Mouse (Mus musculus): ENCODE data around the gene Patz1.

Patz1 gene

DNA sequence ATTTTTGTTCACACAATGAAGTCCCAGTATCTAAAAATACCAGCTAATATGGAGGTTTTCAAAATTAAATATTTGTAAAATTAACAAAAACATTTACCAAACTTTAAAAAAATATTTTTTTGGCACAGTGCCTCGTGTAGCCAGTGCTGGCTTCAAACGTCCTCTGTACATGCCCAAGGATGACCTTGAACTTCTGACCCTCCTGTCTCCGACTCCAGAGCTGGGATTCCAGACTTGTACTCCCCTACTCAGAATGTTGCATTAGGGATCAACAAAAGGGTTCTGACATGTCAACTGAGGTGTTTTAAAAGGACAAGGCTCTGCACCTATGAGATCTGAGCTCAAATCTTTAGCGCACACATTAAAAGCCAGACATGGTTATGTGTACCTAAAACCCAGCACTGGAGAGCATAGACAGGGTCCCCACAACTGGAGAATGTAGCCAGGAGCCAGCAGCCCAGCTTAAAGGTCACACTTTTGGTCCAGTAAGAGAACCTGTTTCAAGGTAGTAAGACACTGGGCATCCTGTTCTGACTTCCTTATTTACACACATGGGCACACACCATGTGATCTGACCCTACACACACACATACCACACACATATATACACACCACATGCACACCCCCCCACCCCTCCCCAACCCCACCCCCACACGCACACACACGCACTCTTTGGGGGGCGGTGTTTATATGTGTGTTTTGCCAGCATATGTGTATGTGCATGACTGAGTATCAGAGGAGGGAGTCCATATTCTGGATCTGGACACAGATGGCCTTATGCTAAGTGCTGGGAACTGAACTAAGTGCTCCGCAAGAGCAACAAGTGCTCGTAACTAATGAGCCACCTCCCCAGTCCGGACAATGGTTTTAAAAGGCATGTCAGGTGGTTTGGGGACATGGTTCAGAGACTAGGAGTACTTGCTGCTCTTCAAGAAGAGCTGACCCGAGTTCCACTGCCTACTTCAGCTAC is 40.4 kb downstream of the Patz1 start:
- DNase-seq (ENCODE audit: extremely low read depth, insufficient read length, low spot score): no peak

DNA sequence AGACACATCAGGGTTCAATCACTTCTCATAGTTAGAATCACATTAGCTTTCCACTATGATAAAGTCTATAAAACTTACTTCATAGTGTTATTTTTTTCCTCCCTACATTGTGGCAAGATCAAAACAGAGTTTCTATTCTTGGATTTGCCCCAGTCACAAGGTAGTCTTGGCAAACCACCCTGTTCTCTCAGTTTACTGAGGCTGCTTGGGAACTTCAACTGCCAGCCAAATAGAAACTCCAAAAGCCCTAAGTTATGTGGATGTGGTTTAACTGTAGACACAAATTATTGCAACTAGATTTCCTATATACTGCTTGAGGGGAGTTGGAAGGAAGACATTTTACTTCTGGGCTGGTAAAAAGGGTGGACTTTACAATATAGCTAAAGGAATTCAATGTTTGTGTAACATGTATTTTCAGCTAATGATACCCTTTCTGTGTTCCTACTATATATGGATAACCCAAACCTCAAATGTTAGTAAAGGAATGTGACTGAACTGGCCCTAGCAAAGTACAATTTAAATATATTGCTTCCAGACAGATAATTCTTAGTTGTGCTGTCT is 41.3 kb downstream of the Patz1 start, which contains the start of gene Pik3ip1:
Gene Pik3ip1, plus strand, starts transcription at position 511 of the 561 bp plus-strand sequence.
- DNase-seq (ENCODE audit: extremely low read depth, insufficient read length, low spot score): no peak

DNA sequence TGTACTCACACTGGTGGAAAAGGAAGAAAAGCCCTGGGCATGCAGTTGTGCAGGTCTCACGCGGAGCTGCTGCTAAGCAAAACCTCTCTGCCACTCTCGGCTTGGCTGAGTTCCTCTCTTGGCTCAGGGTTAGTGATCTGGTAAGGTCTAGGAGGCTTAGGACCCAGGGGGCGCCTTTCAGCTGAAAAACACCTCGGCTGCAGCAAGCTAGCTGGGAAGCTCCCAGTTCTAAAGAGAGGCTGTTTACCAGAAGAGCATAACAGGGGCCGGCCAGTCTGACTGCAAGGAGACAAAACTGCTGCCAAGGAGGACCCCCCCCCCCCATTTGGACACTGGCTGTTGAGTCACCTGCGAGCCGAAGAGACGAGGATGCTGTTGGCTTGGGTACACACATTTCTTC is 41.9 kb downstream of the Patz1 start:
- DNase-seq (ENCODE audit: extremely low read depth, insufficient read length, low spot score): peak; percentile 72

DNA sequence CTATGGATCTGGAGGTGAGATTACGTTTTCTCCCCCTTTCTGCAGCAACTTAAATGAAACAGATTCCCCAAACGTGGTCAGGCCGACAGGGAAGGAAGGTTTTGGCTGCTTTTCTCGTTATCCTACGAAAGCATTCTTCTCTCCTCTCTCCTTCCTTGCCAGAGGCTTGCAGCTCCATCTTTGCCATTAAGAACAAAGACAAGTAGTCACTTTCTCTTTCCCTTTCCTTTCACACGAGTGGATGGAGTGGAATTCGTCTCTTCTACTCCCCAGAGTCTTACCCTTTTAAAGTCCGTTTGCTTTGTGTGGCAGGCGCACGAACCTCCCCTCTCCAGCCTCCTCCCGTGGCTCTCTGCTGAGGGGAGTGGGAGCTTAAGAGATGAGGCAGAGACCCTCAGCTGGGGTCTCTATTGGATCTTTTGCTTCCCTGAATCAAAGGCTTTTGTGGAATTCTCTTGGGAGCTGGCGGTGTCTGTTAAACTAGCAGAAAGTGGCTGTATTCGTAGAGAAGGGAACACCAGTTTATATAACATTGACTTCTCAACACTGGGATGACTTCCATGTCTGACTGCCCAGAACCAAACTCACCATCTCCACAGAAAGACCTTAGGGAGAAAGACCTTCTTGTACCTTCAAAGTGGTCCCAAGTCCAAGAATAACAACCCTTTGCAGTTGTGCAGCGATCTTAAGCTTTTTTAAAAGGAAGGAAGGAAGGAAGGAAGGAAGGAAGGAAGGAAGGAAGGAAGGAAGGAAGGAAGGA is 42.5 kb downstream of the Patz1 start:
- no peak for DNase-seq (ENCODE audit: extremely low read depth, insufficient read length, low spot score)

DNA sequence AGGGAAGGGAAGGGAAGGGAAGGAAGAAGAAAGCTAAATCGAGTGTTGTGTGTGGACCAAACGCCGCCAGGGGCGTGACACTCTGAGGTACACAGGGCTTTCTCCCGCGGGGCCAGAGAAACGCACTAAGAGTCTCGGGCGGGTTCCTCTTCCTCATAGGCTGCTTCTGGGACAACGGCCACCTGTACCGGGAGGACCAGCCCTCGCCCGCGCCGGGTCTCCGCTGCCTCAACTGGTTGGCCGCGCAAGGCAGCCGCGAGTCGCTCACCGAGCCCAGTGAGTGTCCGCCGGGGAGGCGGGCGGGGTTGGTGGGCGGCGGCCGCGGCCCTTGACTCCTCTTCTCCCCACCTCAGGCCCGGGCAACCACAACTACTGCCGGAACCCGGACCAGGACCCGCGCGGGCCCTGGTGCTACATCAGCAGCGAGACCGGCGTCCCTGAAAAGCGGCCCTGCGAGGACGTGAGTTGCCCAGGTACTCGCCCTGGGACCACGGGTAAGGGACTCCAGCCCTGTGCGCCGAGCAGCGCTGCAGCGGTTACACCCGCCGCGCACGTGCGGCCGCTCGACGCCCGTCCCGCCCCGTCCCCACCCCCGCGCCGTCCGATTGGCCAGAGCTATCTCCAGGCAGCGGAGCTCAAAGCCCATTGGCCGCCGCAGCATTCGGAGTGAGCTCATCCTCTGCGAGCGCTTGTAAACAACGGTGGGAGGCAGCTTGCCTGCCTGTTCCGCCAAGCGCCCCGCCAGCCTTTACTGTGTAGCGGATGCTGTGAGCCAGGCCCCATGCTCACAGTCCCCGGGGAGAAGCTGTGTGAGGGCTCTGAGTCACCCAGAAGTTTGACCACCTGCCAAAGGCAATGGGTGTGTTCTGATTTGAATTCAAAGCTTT is 43.3 kb downstream of the Patz1 start:
- DNase-seq (ENCODE audit: extremely low read depth, insufficient read length, low spot score): peak; percentile 97

DNA sequence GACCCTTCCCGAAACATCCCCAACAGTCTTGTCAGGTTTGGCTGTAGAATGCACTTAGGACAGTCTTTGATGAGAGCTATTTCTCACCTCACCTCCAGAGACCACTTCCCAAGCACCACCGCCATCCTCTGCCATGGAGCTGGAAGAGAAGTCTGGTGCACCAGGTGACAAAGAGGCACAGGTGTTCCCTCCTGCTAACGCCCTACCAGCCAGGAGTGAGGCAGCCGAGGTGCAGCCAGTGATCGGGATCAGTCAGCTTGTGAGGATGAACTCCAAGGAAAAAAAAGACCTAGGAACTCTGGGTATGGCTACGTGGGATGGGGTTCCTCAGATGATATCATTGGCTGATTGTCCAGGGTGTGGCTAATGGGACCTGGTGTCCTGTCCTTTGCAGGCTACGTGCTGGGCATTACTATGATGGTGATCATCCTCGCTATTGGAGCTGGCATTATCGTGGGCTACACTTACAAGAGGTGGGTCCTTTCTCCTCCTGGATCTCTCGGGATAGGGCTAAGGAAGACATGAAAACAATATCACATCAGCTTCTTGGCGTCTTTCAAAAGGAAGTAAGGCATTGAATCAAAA is 44.5 kb downstream of the Patz1 start:
- no peak for DNase-seq (ENCODE audit: extremely low read depth, insufficient read length, low spot score)

DNA sequence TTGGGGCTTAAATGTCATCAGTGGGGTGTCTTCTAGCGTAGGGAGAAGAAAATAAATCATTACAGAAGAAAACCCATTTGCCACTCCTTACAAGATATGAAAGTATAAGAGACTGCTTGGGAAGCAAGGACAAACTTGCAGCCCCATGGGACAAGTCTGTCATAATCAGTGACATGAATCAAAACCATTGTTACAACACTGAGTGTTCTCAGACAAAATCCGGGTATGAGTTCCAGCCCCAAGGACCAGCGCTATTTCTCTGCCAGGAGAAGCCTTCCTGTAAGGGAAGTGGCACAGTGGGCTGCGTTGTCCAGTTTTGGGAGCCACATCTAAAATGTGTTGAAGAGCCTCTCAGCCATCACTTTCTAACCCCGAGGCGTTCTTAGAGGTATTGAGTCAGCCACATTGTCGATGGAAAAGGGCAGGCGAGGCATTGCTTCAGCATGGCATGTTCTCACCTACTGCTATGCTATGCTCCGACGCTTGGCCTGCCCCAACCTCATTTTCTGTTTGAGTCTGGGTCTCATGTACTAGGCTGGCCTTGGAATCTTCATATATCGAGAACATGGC is 45.6 kb downstream of the Patz1 start:
- no peak for DNase-seq (ENCODE audit: extremely low read depth, insufficient read length, low spot score)

DNA sequence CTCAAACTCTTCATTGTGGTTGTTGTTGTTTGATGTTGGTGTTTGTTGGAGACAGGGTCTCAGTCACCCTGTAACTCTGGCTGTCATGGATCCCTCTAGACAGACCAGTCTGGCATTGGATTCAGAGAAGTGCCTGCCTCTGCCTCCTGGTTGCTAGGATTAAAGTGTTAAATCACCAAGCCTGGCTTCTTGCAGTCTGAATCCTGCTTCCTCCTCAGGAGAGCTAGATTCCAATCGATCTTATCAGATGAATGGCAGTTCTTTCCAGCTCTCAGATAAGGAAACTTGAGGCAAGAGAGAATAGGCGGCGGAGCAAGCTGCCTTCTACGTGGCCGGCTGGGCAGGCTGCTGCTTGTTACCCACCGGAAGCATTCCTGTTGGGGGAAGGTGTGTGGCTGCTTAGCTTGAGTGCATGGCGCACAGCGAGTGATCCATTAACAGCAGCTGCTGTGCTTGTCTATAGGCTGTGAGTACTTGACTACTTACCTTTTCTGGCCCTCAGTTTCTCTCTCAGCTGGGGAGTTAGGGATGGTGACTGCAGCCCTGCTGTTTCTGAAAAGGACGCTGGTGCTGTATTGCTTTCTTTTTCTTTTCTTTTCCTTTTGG is 46.1 kb downstream of the Patz1 start:
- DNase-seq (ENCODE audit: extremely low read depth, insufficient read length, low spot score): no peak

DNA sequence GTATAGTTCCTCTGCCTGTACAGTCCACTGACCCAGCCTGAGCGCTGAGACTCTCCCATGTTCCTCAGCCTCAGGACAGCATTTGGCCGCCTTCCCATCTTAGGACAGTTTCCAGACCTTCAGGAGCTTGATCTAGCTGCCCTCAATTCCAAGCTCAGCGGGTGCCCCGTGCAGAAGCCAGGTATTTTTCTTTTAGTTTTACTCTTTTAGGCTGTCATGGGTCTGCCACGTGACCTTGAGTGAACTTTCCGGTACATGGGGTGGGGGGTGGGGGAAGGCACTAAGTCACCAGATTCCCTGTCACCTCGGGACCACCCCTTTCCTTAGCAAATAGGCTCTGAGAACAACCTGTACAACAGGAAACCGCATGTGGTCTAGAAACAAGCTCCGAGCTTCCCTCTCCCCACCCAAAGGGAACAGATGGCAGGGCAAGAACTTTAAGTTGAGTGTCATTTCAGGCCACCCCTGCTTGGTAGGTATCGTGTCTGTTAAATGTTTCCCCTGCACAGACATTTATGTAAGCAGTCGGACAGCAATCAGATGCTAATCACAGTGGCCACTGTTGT is 47.1 kb downstream of the Patz1 start:
- no peak for DNase-seq (ENCODE audit: extremely low read depth, insufficient read length, low spot score)

DNA sequence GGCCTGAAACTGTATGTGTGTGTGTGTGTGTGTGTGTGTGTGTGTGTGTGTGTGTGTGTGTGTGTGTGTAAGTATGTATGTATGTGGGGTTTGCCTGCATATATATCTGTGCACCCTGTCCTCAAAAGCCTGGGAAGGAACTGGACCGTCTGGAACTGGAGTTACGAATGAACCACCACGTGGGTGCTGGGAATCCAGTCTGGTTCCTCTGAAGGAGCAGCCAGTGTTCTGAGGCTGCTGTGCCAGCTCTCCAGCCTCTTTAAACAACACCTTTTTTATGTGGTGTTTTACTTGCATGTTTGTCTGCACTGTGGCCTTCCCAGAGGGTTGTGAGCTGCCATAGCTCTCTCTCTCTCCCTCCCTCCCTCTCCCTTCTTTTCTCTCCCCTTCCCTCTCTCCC is 47.9 kb downstream of the Patz1 start:
- DNase-seq (ENCODE audit: extremely low read depth, insufficient read length, low spot score): no peak

DNA sequence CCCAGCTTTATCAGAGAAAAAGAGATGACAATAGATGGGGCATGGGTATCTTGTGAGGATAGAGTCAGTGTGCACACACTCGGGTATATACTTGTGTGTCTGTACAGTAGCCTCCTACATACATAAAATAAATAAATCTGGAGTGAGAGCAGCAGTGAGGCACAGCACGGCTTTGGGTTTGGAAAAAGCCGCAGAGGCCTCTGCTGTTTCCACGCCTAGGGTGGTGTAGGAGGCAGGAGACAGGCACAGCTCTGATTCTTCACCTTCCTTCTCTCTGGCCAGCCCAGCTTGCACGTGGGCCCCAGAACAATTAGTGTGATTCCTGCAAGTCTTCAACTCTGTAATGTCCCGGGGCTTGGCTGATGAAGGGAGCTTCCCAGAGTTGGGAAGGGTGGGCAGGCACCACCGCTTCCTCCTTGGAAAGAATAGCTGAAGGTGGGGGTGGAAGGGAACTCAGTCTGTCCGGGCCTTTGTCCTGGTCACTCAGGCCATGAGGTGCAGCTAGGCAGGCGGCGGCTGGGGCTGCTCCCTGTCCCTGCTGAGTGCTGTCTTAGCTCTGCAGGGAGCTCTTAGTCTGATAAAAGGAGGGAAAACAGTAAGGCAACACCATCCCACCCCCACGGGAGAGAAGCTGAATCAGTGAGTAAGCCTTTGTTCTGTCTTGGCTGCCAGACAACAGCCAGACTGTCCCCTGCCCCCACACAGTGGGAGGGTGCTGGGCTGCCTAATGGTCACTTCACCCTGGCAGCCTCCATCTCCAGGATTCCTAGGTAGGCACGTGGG is 48.7 kb downstream of the Patz1 start:
- peak; percentile 50 for DNase-seq (ENCODE audit: extremely low read depth, insufficient read length, low spot score)

DNA sequence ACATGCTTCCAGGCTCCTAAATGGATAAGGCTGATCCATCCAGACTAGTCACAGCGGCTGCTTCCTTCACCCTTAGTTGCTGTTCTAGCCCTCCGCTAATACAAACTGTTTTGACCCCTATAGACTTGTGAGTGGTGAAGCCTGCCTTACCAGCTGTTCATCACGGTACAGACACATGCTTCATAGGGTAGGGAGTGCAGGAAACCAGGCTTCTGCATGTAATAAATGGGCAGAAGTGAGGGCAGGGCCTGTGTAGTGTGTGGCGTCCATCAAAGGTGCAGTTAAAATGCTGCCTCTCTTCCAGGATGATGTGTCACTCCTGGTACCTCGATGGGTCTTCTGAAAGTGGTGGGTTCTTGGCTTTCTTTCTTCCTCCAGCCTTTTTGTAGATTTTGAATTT is 49.3 kb downstream of the Patz1 start:
- DNase-seq (ENCODE audit: extremely low read depth, insufficient read length, low spot score): no peak

DNA sequence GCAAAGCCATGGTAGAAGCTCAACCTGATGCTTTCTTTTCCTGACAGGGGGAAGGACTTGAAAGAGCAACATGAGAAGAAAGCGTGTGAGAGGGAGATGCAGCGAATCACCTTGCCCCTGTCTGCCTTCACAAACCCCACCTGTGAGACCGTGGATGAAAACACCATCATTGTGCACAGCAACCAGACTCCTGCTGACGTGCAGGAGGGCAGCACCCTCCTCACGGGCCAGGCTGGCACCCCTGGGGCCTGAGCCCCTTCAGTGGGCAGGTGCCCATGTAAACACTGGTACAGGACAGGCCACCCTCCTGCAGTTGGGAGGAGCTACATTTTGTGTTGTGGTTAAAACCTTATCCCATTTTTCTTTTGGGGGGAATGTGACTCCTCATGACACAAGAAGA is 52.8 kb downstream of the Patz1 start:
- DNase-seq (ENCODE audit: extremely low read depth, insufficient read length, low spot score): no peak

DNA sequence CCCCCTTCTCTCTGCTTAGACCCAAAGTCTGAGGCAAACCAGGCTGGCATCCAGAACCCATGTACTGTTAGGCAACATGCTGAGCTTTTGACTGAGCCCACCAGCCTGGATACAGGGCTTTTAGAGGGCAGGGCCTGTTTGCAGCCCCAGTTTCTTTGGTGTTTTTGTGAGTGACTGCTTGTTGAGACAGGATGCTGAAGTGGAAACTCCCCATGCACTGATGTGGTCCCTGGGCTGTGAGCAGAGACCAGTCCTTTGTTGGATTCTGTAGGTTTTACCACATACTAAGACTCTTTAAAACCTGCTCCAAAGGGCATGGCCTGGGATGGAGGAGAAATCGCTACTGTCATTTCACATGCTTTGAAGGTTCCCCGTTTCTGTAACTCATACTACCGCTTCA is 56.2 kb downstream of the Patz1 start:
- DNase-seq (ENCODE audit: extremely low read depth, insufficient read length, low spot score): no peak

DNA sequence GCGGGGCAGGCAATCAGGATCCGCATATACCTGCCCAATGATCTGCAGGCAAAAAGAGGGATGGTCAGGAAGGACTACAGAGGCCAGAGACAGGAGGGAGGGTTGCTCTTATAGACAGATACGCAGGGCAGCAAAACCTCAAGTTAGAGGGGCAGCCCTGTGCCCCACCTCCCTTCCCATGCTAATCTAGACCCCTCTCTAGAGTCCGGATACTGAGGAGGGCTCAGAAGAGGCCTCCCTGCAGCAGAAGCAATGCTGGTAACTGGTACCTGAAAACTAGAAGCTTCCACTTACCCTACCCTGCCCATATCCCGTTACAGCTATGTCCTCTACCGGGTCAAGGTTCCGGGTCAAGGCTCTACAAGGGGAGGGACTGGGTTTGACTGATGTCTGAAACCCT is 57.7 kb downstream of the Patz1 start:
- no peak for DNase-seq (ENCODE audit: extremely low read depth, insufficient read length, low spot score)

DNA sequence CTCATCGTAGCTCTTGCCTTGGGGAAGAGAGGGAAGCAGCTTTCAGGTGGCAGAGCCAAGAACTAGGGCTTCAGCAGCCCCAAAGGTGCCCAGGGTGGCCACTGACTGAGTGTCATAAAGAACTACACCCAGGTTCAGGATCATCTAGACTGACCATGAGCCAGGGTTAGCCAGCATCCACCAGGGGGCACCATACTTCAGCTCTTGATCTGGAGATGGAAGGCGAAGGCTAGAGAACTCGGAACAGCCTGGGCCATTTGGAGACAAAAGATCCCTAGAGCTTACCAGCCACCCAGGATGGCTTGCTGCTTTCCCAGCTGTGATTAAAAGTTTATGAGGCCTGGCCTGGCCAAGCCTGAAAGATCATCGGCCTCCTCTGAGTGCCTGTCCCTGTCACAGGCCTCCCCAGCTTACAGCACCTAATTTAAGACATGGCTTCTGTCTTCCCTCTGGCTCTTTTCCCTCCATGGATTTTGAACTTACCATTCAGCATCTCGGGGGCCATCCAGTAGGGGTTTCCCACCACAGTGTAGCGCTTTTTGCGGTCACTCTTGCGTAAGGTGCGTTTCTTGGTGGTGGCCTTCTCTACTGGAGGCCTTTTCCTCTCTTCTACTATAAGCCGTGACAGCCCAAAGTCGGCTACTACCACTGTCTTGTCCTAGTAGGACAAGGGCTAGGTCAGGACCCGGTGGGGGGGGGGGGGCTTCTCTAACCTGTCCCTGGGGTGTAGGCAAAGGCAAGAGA is 58.6 kb downstream of the Patz1 start:
- DNase-seq (ENCODE audit: extremely low read depth, insufficient read length, low spot score): peak; percentile 40

DNA sequence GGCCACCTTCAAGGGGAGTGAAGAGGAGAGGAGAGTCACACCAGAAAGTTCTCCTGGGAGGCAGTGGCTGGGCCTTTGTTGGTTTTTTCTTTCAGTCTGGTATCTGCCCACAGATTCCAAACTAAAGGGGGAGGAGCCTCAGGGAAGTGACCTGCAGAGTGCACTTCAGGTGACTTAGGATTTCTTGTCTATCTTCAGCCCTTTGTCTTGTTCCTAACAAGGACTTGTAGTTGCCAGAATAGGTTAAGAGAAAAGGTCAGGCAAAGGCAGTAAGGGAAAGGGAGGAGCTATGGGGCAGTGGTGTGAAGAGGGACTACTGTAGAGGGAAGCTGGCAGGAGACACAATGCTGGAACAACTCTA is 59.1 kb downstream of the Patz1 start:
- DNase-seq (ENCODE audit: extremely low read depth, insufficient read length, low spot score): no peak
